In the genomic region with DNA sequence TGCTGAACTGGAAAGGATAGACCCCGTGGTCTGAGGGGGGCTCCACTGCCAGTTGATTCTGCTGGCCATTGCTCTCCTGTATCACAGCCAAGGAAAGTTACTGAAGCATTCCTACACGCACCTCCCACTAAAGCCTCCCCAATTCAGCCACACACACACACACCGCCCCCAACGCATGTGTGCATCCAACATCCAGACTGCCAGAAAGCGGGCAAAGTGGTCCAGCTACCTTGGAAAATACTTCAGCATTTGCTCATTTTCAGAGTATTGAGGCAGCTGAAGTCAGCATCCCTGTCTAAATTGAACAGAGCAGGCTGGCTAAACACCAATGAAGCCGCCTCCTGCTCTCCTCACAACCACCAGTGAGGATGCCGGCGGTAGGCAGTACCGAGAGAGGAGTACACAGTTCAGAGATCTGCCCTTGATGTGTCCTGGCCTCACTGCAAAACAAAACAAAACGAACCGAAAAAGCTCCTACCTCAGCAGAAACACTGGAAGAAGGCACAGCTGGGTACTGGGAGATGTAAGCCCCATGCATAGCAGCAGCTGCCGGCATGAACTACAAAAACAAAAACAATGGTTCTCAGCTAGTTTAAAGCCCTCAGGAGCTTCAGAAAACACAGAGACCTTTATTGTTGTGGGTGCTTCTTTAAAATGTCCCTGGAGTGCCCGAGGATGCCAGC, we compare ENCODE assay signal across 13 mouse cellular contexts. TPM values are rescaled to one million over a fixed set of nuclear protein-coding genes. Genes with fewer than 3 reads are reported as not detected.
DNase-seq lines count a peak whose midpoint lies in the region; ATAC-seq lines count a peak whose summit lies in the region.
"Had no signal": no experiment of that assay in that cellular context is flagged by ENCODE, and none has a peak within 500 bp of the region (broad histone marks: within the 10 kb centered on the region; RNA-seq: fewer than 3 reads in every experiment).

No protein-coding gene starts in this region.

- no peaks in the 10 kb centered on the region for H3K27me3 ChIP-seq in midbrain, embryonic 14.5 days (ENCODE audit: control insufficient read depth, insufficient read depth, low read length)
- H3K27me3 ChIP-seq in midbrain, embryonic 10.5 days (ENCODE audit: low read depth, poor library complexity, severe bottlenecking), result no peaks in the 10 kb centered on the region
- H3K27me3 ChIP-seq: embryonic facial prominence, embryonic 15.5 days; lung, embryonic 15.5 days; Patski; stomach, embryonic 15.5 days had no signal

- no peaks in the 10 kb centered on the region for H3K4me1 ChIP-seq in midbrain, embryonic 14.5 days (ENCODE audit: control insufficient read depth, insufficient read depth, low read length)
- H3K4me1 ChIP-seq in midbrain, embryonic 10.5 days, result peaks cover 8% of the 10 kb centered on the region
- H3K4me1 ChIP-seq: embryonic facial prominence, embryonic 15.5 days; lung, embryonic 15.5 days; stomach, embryonic 15.5 days had no signal

- H3K9ac ChIP-seq in midbrain, embryonic 14.5 days (replicated peaks; ENCODE audit: low read length), result no peak overlapping the region
- H3K9ac ChIP-seq: embryonic facial prominence, embryonic 15.5 days; lung, embryonic 15.5 days; stomach, embryonic 15.5 days had no signal

- H3K27ac ChIP-seq in midbrain, embryonic 14.5 days (replicated peaks; ENCODE audit: low read depth, low read length), result no peak overlapping the region
- no peak overlapping the region for H3K27ac ChIP-seq in midbrain, embryonic 10.5 days (replicated peaks)
- H3K27ac ChIP-seq: embryonic facial prominence, embryonic 15.5 days; lung, embryonic 15.5 days; stomach, embryonic 15.5 days had no signal

- peak; percentile 20 to 30 for DNase-seq in cerebellum, postnatal 10 days
- no peak for DNase-seq in cerebellum, postnatal 4 days (ENCODE audit: low spot score in 2 of 2)
- peak; percentile 8 for DNase-seq in midbrain, embryonic 14.5 days
- DNase-seq in midbrain, embryonic 10.5 days (ENCODE audit: low spot score), result no peak
- peak; percentile 57 to 79 for DNase-seq in left cerebral cortex, adult 18-20 months (ENCODE audit: low spot score in 2 of 2)
- DNase-seq in right cerebral cortex, postnatal 14 days, result peak; percentile 26
- no peak for DNase-seq in heart, postnatal 36 days

- intact Hi-C loops in heart, postnatal 36 days (cut with DNase I), result no loop called here

- 32% methylated on average over 13 of the region's 13 CpGs for WGBS in midbrain, embryonic 14.5 days
- 40% methylated on average over 13 of the region's 13 CpGs for WGBS in midbrain, embryonic 10.5 days

- H3K4me2 ChIP-seq in midbrain, embryonic 14.5 days (ENCODE audit: low read length), result no peak overlapping the region
- H3K4me2 ChIP-seq: embryonic facial prominence, embryonic 15.5 days; lung, embryonic 15.5 days; stomach, embryonic 15.5 days had no signal

- H3K36me3 ChIP-seq in midbrain, embryonic 14.5 days (ENCODE audit: control insufficient read depth, insufficient read depth, low read length), result peaks cover 22% of the 10 kb centered on the region
- H3K36me3 ChIP-seq in midbrain, embryonic 10.5 days, result peaks cover 77% of the 10 kb centered on the region

- H3K9me3 ChIP-seq in midbrain, embryonic 14.5 days (ENCODE audit: control insufficient read depth, low read length), result no peaks in the 10 kb centered on the region
- no peaks in the 10 kb centered on the region for H3K9me3 ChIP-seq in midbrain, embryonic 10.5 days (replicated peaks)
- H3K9me3 ChIP-seq: embryonic facial prominence, embryonic 15.5 days; lung, embryonic 15.5 days; stomach, embryonic 15.5 days had no signal

- H3K4me3 ChIP-seq in midbrain, embryonic 14.5 days (replicated peaks; ENCODE audit: low read depth, low read length), result no peak overlapping the region
- no peak overlapping the region for H3K4me3 ChIP-seq in midbrain, embryonic 10.5 days
- H3K4me3 ChIP-seq: embryonic facial prominence, embryonic 15.5 days; lung, embryonic 15.5 days; stomach, embryonic 15.5 days had no signal

- ATAC-seq in midbrain, embryonic 14.5 days (ENCODE audit: low FRiP score, low TSS enrichment), result no peak
- ATAC-seq in megakaryocyte-erythroid progenitor cell, adult 5-6 weeks (replicated peaks; ENCODE audit: low FRiP score, low TSS enrichment, poor library complexity, severe bottlenecking), result no peak
- ATAC-seq: intestine, postnatal 0 days; Patski had no signal

RNA-seq across cellular contexts. Expression of a gene that starts 42.4 kb away (rescaled TPM):
- polyA plus RNA-seq in midbrain, embryonic 14.5 days (2014; fragmentation: Nextera tagmentation; extraction: Ambion mirVana), result 14.8 and 19.4 TPM in 2 replicates
- 14.3 and 16.7 TPM in 2 replicates for polyA plus RNA-seq in midbrain, embryonic 10.5 days (2016; fragmentation: Nextera tagmentation; extraction: Ambion mirVana)
- 10 to 100 TPM; 40.3 to 40.4 TPM for total RNA-seq in left cerebral cortex, adult 18-20 months (2021)
- total RNA-seq in heart, postnatal 36 days (2021), result 10 to 100 TPM; 23.8 TPM
- total RNA-seq in megakaryocyte-erythroid progenitor cell, adult 5-6 weeks (2014; fragmentation: Nextera tagmentation), result 43.8 and 44.6 TPM in 2 replicates
- total RNA-seq in megakaryocyte-erythroid progenitor cell, adult 5-6 weeks (2017), result 12.4 and 14.3 TPM in 2 replicates

RNA-seq across cellular contexts. Expression of a gene that starts 46.3 kb away (rescaled TPM):
- polyA plus RNA-seq in midbrain, embryonic 14.5 days (2014; fragmentation: Nextera tagmentation; extraction: Ambion mirVana), result 5.0 and 7.1 TPM in 2 replicates
- polyA plus RNA-seq in midbrain, embryonic 10.5 days (2016; fragmentation: Nextera tagmentation; extraction: Ambion mirVana), result 24.3 and 25.0 TPM in 2 replicates
- 10 to 100 TPM; 14.9 to 15.4 TPM for total RNA-seq in left cerebral cortex, adult 18-20 months (2021)
- 10 to 100 TPM; 89.2 to 95.3 TPM for total RNA-seq in heart, postnatal 36 days (2021)
- total RNA-seq in megakaryocyte-erythroid progenitor cell, adult 5-6 weeks (2014; fragmentation: Nextera tagmentation), result 25.2 and 31.5 TPM in 2 replicates
- total RNA-seq in megakaryocyte-erythroid progenitor cell, adult 5-6 weeks (2017), result 9.1 and 10.9 TPM in 2 replicates

RNA-seq across cellular contexts. Expression of a gene that starts 50.7 kb away (rescaled TPM):
- 1,898 and 2,035 TPM in 2 replicates for polyA plus RNA-seq in midbrain, embryonic 14.5 days (2014; fragmentation: Nextera tagmentation; extraction: Ambion mirVana)
- polyA plus RNA-seq in midbrain, embryonic 10.5 days (2016; fragmentation: Nextera tagmentation; extraction: Ambion mirVana), result 2,205 and 2,316 TPM in 2 replicates
- total RNA-seq in left cerebral cortex, adult 18-20 months (2021), result 1,000 to 10,000 TPM; 1,718 to 1,797 TPM
- 1,000 to 10,000 TPM; 9,026 to 9,193 TPM for total RNA-seq in heart, postnatal 36 days (2021)
- 2,207 and 2,550 TPM in 2 replicates for total RNA-seq in megakaryocyte-erythroid progenitor cell, adult 5-6 weeks (2014; fragmentation: Nextera tagmentation)
- total RNA-seq in megakaryocyte-erythroid progenitor cell, adult 5-6 weeks (2017), result 3,084 and 3,964 TPM in 2 replicates

Comparison
In these comparisons a context has a peak if more than half of its experiments do, and no peak if none do; other contexts are left out.
1. DNase-seq: peak in cerebellum, postnatal 10 days (2 of 2), midbrain, embryonic 14.5 days (single experiment), left cerebral cortex, adult 18-20 months (2 of 2) and right cerebral cortex, postnatal 14 days (single experiment); none in cerebellum, postnatal 4 days (0 of 2), midbrain, embryonic 10.5 days (single experiment) and heart, postnatal 36 days (0 of 2).